Mouse (Mus musculus) limb, embryonic 15.5 days (tissue): ENCODE results near the gene Exosc3. TPM values are rescaled to one million over a fixed set of nuclear protein-coding genes. Genes with fewer than 3 reads are reported as not detected.
"Not testable (repeated sequence)": the region's sequence is repeated elsewhere in the genome, so short reads cannot be mapped to it uniquely, and the experiment has no call there.

Source experiments
- ATAC-seq: fragments of 200-750 bp; cut with Nextera tagmentation; 2 replicates; pipeline ENCODE4 v1.8.0; 2017; ENCODE audit warnings: low read depth, moderate TSS enrichment; ENCODE audit not compliant: insufficient number of reproducible peaks, low FRiP score, low TSS enrichment
- H3K27ac ChIP-seq: fragments of 300-500 bp; sonication (generic); 2 replicates; pipeline ENCODE4 v1.5.1; 2015; ENCODE audit warnings: moderate library complexity, mild to moderate bottlenecking, inconsistent platforms
- H3K27me3 ChIP-seq: fragments of 300-500 bp; sonication (generic); 2 replicates; pipeline ENCODE4 v1.6.1; 2015; ENCODE audit warnings: inconsistent platforms
- H3K36me3 ChIP-seq: fragments of 300-500 bp; sonication (generic); 2 replicates; pipeline ENCODE4 v1.6.1; 2015; ENCODE audit warnings: inconsistent platforms
- H3K4me1 ChIP-seq: fragments of 300-500 bp; sonication (generic); 2 replicates; pipeline ENCODE4 v1.6.1; 2015; ENCODE audit warnings: inconsistent platforms
- H3K4me2 ChIP-seq: fragments of 300-500 bp; sonication (generic); 2 replicates; pipeline ENCODE4 v1.6.1; 2015; ENCODE audit warnings: mild to moderate bottlenecking, inconsistent platforms
- H3K4me3 ChIP-seq: fragments of 300-500 bp; sonication (generic); 2 replicates; pipeline ENCODE4 v1.5.1; 2015; ENCODE audit warnings: mild to moderate bottlenecking, inconsistent platforms
- H3K9ac ChIP-seq: fragments of 300-500 bp; sonication (generic); 2 replicates; pipeline ENCODE4 v1.6.1; 2015; ENCODE audit warnings: inconsistent platforms
- H3K9me3 ChIP-seq: fragments of 300-500 bp; sonication (generic); 2 replicates; pipeline ENCODE4 v1.6.1; 2016; ENCODE audit warnings: inconsistent platforms
- WGBS: fragments of 180-500 bp; shearing (Covaris S2); methylation state at CpG from one replicate; pipeline ENCODE4 v1.1.7; 2015; 5-methylcytosine and 5-hydroxymethylcytosine counted together
- polyA plus RNA-seq: library from polyadenylated mRNA; unstranded; fragments of >200 nt; fragmentation: Nextera tagmentation; extraction: Ambion mirVana; gene quantifications from 2 replicates; pipeline ENCODE4 v1.2.1, GENCODE M21; 2015

Exosc3 gene
- polyA plus RNA-seq: 66.2 and 72.0 TPM in 2 replicates

DNA sequence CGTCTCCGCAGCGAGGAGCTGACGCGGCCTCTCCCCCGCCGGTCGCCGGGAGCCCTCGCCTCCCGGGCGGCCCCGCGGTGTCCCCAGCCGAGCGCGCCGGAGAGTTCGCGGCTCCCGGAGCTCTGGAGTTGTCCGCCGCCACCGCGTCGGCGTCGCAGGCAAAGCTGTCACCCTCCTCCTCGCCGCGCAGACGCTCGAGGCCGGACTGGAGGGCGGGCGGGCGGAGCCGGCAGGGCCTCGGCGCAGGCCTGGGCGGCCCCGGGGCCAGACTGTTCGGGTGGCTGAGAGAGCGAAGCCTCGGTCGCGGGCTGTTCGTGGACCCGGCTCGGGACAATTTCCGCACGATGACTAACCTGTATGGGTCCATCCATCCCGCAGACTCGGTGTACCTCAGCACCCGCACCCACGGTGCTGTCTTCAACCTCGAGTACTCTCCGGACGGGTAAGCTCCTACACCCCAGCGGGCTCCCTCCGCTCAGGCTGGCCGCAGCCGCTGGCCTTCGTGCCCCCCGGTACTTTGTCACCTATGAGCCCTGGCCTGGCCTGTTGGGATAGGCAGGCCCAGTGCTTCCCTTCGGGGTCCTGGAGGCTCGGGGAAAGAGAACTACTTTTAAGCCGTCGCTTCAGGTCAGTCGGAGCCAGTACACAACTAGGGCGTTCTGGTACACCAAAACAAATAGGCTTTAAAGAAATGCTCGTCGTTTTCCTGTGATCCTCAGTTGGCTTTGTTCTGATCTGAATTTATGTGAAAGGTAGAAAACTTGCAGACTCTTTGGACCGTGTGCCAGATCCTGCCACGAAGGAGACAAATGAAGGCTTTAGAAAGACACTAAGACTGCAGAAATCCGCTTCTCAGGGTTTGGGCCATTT, at the start of gene Exosc3:
Exosc3 (minus strand) TSS at position 447 of the 870 bp plus-strand sequence.
- H3K36me3 ChIP-seq: 0 out of 2 replicates have a peak, but pooled peaks cover 2% of the 10 kb centered on the region
- H3K4me2 ChIP-seq: peak within 1 kb of the TSS; percentile 73
- no peaks in the 10 kb centered on the region for H3K27me3 ChIP-seq
- peaks cover 18% of the 10 kb centered on the region for H3K4me1 ChIP-seq
- peak within 1 kb of the TSS; percentile 97 for H3K27ac ChIP-seq
- H3K4me3 ChIP-seq: peak within 1 kb of the TSS; percentile 94
- peak within 1 kb of the TSS; percentile 94 for H3K9ac ChIP-seq
- under 1% methylated on average over 75 of the region's 76 CpGs for WGBS
- H3K9me3 ChIP-seq: no peaks in the 10 kb centered on the region
- peak; percentile 83 for ATAC-seq

DNA sequence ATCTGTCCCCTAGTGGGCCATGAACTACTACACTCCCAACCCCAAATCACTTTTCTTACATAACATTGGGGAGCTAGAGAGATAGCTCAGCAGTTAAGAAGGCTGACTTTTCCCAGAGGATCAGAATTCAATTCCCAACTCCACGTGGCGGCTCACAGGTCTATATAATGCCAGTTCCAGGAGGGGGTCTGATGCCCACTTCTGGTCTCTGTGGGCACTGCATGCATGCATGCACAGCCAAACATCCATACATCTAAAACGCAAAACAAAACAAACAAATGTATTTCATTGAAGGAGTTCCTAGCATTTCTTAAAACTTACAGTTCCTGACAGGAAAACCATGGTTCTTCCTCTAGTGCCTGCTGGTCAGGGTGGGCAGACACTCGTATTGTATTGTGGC, 49.6 kb upstream of the Exosc3 start:
- ATAC-seq: no peak
- no peak overlapping the region for H3K4me3 ChIP-seq
- H3K4me2 ChIP-seq: no peak overlapping the region
- H3K27me3 ChIP-seq: no peaks in the 10 kb centered on the region
- no peaks in the 10 kb centered on the region for H3K4me1 ChIP-seq
- H3K9ac ChIP-seq: no peak overlapping the region
- 73% methylated on average over 4 of the region's 4 CpGs for WGBS
- H3K9me3 ChIP-seq: no peaks in the 10 kb centered on the region
- H3K36me3 ChIP-seq: peaks cover 4% of the 10 kb centered on the region; the same call in 1 of the 2 replicates
- no peak overlapping the region for H3K27ac ChIP-seq

DNA sequence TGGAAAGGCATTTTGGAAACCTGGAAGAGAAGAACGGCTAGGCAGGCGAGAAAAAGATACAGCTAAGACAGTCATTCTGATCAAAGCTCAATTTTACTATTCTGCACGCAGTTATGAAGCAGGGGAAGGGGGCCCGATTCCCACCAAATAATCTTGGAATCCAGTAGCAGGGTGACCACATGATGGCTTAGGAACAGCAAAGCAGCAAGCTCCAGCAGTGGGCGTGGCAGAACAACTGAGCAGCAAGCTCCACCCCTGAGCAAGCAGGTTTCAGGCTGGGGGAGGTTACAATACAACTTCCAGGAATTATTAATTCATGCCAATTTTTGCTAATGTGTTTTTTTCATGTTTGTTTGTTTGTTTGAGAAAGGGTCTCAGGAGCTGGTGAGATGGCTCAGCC, 44.8 kb upstream of the Exosc3 start:
- 93% methylated on average over 5 of the region's 5 CpGs for WGBS
- not testable (repeated sequence) for H3K9ac ChIP-seq, H3K4me3 ChIP-seq, H3K36me3 ChIP-seq, H3K9me3 ChIP-seq, H3K4me2 ChIP-seq, H3K27ac ChIP-seq, H3K27me3 ChIP-seq, ATAC-seq, H3K4me1 ChIP-seq

DNA sequence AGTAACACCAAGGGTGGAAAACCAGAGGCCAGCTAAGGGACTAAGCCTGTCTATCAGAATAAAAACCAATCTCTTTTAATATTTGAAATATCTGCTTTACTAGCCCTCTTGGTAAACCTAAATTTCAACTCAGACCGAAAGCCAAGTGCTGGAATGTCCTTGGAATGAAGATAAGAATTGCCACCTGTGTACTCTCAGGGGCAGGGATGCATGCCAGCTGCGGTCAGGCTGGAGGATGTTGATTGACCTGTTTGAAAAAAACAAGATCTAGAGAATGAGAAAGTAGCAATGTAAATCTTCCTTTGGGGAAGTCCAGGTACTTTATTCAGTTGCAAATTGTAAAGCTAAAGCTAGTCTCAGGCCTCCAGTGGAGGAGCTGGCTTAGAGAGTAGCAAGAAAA, 39.6 kb upstream of the Exosc3 start:
- not testable (repeated sequence) for H3K27me3 ChIP-seq, H3K27ac ChIP-seq, H3K9ac ChIP-seq, ATAC-seq, H3K4me2 ChIP-seq, H3K9me3 ChIP-seq, H3K4me3 ChIP-seq, H3K4me1 ChIP-seq
- WGBS: 71% methylated on average over 2 of the region's 2 CpGs
- H3K36me3 ChIP-seq: peaks cover 12% of the 10 kb centered on the region

DNA sequence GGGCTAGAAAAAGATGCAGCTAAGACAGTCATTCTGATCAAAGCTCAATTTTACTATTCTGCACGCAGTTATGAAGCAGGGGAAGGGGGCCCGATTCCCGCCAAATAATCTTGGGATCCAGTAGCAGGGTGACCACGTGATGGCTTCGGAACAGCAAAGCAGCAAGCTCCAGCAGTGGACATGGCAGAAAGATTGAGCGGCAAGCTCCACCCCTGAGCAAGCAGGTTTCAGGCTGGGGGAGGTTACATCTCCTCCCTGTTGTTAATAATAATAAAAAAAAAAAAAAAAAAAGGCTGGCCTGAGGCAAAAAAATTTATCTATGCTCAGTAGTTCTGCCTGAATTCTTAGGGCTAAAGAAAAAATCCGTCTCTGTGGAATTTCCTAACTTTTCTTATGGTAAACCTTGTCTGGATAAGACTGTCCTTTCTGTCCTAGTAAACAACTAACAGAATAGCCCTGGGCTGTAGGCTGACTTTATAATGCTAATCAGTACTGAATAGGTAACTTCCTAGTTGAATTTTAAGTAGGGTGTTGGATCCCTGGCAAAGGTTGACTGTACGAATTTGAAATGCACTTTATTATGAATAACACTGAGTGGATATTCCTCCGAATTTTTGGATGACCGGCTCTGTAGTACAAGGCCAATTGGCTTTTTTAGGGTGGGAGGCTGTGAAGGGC, 38.5 kb upstream of the Exosc3 start:
- not testable (repeated sequence) for ATAC-seq, H3K4me2 ChIP-seq, H3K27ac ChIP-seq, H3K9ac ChIP-seq, H3K4me1 ChIP-seq, H3K9me3 ChIP-seq, H3K4me3 ChIP-seq, H3K27me3 ChIP-seq
- H3K36me3 ChIP-seq: peaks cover 21% of the 10 kb centered on the region
- 86% methylated on average over 10 of the region's 10 CpGs for WGBS

DNA sequence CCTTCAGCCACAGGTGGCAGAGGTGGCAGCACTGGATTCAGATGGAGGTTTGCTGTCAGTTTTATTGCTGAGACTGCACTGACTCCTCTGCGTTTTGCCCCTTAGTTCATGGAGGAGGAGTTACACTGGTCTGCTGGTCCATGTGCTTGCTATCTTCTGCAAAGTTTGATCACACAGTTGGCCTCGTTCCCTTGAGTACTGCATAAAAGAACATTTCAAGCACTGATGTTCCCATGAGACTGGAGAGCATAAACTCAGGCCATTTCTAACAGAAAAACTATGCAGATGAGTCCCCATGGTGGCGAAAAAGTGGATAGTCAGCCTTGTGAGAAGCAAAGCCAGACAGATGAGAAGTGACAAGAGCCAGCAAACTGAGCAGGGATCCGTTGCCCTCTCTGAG, 34.0 kb upstream of the Exosc3 start:
- Histone ChIP-seq H3K36me3 (peaks cover 60% of the 10 kb centered on the region), H3K4me1 (no peaks in the 10 kb centered on the region), H3K27ac (no peak overlapping the region), H3K4me2 (no peak overlapping the region), H3K4me3 (no peak overlapping the region), H3K9me3 (no peaks in the 10 kb centered on the region), H3K27me3 (no peaks in the 10 kb centered on the region), H3K9ac (no peak overlapping the region)
- WGBS: 86% methylated on average over 4 of the region's 4 CpGs
- ATAC-seq: no peak

DNA sequence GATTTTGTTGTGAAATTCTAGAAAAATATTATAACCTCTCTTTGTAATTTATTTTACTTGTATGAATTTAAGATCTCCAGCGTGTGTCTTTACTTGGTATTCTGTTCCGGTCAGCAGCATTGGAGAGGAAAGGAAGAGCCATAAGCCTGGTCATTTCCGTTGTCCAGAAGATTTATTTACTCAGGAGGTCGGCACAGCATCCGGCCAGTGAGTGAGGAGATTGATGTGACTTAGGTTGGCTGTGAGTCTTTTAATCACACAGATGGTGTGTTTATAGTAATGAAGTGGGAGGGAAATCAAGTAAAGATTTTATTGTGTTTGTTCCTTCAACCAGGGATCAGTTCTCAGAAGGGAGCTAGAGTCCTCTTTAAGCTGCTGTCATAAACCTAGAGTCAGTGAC, 32.3 kb upstream of the Exosc3 start:
- no peaks in the 10 kb centered on the region for H3K27me3 ChIP-seq
- peaks cover 70% of the 10 kb centered on the region for H3K36me3 ChIP-seq
- 76% methylated on average over 5 of the region's 5 CpGs for WGBS
- no peak overlapping the region for H3K4me3 ChIP-seq
- no peaks in the 10 kb centered on the region for H3K4me1 ChIP-seq
- H3K9me3 ChIP-seq: no peaks in the 10 kb centered on the region
- no peak overlapping the region for H3K27ac ChIP-seq
- ATAC-seq: no peak
- H3K4me2 ChIP-seq: no peak overlapping the region
- H3K9ac ChIP-seq: no peak overlapping the region

DNA sequence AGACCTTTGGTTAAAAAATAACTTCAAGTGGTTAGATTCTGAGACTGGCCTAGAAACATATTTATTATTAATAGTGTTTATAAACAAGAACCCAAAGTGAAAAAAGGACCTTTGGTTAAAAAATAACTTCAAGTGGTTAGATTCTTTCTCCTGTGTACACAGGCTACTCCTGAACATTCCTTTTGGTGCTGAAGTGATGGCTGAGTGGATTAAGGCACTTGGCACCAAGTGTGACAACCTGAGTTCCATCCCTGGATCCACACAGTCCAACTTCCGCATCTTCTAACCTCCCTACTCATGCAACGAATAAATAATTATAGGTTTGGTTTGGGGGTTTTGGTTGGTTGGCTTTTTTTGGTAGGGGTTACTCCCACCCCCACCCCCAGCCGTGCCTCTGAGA, 28.7 kb upstream of the Exosc3 start:
- no peak for ATAC-seq
- 82% methylated on average over 3 of the region's 3 CpGs for WGBS
- no peak overlapping the region for H3K27ac ChIP-seq

DNA sequence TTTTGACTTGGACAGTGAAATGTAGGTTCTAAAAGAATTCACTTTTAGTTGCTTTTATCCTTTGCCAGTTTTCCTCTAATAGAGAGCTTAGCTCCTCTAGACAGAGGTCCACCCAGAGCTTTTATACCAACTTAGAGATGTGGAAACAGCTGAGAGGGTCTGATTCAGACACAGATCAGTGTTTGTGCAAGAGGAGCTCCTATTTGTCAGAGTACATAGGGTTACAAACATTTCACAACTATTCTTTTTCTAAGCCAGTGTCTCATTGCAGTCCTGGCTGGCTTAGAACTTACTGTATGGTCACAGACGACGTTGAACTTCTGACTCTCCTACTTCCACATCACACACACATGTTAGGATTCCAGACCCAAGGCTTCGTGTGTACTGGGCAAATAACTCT, 14.1 kb upstream of the Exosc3 start:
- 85% methylated on average over 3 of the region's 3 CpGs for WGBS
- peaks cover 33% of the 10 kb centered on the region for H3K36me3 ChIP-seq

More for the DNA sequence above, 28.7 kb upstream of the Exosc3 start:
- Histone ChIP-seq H3K36me3 (peaks cover 51% of the 10 kb centered on the region), H3K27me3 (no peaks in the 10 kb centered on the region), H3K4me3 (no peak overlapping the region), H3K4me1 (no peaks in the 10 kb centered on the region), H3K4me2 (no peak overlapping the region), H3K9ac (no peak overlapping the region), H3K9me3 (no peaks in the 10 kb centered on the region)

DNA sequence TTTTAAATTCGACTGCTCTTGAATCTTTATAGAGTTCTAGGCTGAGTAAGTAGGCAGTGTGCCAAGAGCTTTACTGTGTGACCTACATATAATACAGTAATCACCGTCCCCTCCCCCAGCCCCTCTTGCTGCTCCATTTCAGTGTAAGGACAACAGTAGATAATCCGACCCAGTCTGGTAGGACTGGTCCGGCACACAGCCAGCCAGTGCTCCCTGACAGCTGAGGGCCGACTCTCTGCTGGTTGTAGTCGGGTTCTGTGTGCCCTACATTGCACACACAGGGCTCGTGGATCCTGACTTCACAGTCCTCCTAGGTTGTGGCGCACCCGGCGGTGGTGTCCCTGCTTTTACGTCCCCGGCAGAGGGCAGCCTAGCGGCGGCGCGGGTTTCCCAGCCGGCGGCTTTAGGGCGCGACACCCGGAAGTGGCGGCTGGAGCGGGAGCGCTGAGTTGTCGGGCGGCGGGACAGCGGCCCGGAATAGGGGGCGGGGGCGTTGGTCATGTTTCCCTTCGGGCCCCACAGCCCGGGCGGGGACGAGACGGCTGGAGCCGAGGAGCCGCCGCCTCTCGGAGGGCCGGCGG, 773 bp downstream of the Exosc3 start, which contains the start of gene Dcaf10:
Dcaf10 (plus strand) TSS at position 433 of the 581 bp plus-strand sequence.
- Histone ChIP-seq H3K9me3 (no peaks in the 10 kb centered on the region), H3K27ac (peak within 1 kb of the TSS; percentile 97), H3K4me1 (peaks cover 18% of the 10 kb centered on the region), H3K9ac (peak within 1 kb of the TSS; percentile 94), H3K4me2 (peak within 1 kb of the TSS; percentile 73), H3K36me3 (no peaks in the 10 kb centered on the region), H3K4me3 (peak within 1 kb of the TSS; percentile 94), H3K27me3 (no peaks in the 10 kb centered on the region)
- peak; percentile 95 for ATAC-seq
- under 1% methylated on average over 39 of the region's 42 CpGs for WGBS

More for the DNA sequence above, 14.1 kb upstream of the Exosc3 start:
- H3K27ac ChIP-seq: no peak overlapping the region
- no peaks in the 10 kb centered on the region for H3K27me3 ChIP-seq
- H3K4me3 ChIP-seq: no peak overlapping the region
- no peaks in the 10 kb centered on the region for H3K4me1 ChIP-seq
- ATAC-seq: no peak
- no peaks in the 10 kb centered on the region for H3K9me3 ChIP-seq
- H3K4me2 ChIP-seq: no peak overlapping the region
- no peak overlapping the region for H3K9ac ChIP-seq

DNA sequence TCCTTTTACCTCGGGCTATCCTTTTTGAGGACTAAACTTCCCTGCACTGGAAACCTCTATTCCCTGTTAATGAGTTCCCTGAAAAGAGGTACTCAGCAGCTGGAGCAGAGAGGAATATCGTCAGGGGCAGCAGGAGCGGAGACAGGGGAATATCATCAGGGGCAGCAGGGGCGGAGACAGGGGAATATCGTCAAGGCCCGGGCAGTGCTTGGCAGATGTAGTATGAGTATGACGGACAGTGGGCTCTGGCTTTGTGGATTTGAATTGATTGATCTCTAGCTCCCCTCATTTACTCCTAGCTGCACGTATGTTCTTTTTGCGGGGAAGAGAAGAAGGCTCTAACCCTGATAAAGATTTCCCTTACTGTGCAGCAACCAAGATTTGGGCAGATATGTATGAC, 1.3 kb downstream of the Exosc3 start:
- 45% methylated on average over 9 of the region's 9 CpGs for WGBS

DNA sequence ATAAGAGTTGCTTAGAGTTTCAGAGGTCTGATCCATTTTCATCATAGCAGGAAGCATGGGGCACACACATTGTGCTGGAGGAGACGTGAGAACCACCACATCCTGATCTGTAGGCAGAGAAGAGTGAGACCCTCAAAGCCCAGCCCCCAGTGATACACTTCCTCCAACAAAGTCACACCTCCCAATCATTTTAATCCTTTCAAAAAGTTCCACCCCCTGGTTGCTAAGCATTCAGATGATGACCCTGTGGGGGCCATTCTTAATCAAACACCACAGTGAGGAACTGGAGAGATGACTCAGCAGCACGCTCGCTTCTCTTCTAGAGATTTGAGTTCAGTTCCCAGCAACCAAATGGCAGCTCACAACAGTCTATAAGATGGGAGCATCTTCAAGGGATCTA, 10.1 kb downstream of the Exosc3 start:
- Histone ChIP-seq H3K9me3 (no peaks in the 10 kb centered on the region), H3K9ac (no peak overlapping the region), H3K4me1 (no peaks in the 10 kb centered on the region), H3K4me2 (no peak overlapping the region), H3K27me3 (peaks cover 3% of the 10 kb centered on the region; the same call in 1 of the 2 replicates), H3K36me3 (no peaks in the 10 kb centered on the region), H3K27ac (no peak overlapping the region), H3K4me3 (no peak overlapping the region)
- WGBS: 73% methylated on average over 3 of the region's 3 CpGs
- no peak for ATAC-seq

More for the DNA sequence above, 1.3 kb downstream of the Exosc3 start:
- Histone ChIP-seq H3K36me3 (no peaks in the 10 kb centered on the region), H3K9ac (no peak overlapping the region), H3K9me3 (no peaks in the 10 kb centered on the region), H3K4me1 (peaks cover 18% of the 10 kb centered on the region), H3K27me3 (no peaks in the 10 kb centered on the region), H3K27ac (peak overlapping the region; percentile 97), H3K4me3 (peak overlapping the region; percentile 94), H3K4me2 (peak overlapping the region; percentile 73)
- ATAC-seq: no peak
